ENCODE assay signal across 9 mouse cellular contexts in the genomic region with DNA sequence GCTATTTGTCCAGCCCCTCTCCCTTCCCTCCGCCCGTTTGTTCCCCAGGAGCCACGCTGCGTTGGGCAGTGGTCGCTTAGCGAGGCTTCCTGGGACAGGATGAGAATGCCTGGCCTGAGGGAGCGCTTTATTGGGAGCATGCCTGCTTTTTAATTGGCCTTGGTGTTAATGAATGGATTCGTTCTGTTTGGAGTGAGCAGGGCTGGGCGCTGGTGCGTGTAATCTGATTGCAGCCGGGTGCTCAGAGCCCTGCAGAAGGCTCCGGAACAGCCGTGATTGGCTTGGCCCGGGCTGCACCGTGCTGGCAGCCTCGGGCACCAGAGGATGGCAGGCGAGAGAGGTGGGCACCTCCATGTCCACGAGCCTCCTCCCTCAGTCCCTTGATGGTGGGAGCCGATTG.
DNase-seq lines count a peak whose midpoint lies in the region; ATAC-seq lines count a peak whose summit lies in the region.
"Had no signal": no experiment of that assay in that cellular context is flagged by ENCODE, and none has a peak within 500 bp of the region (broad histone marks: within the 10 kb centered on the region; RNA-seq: fewer than 3 reads in every experiment).

No protein-coding gene starts in this region.

- DNase-seq in cerebellum, adult 9-10 months = peak; percentile 77
- peak; percentile 28 for DNase-seq in kidney, adult 18-20 months
- DNase-seq in left cerebral cortex, postnatal 10 days (ENCODE audit: extremely low spot score in 1 of 2, low spot score in 2 of 2) = peak; percentile 57 to 74
- peak; percentile 86 for DNase-seq in retina, embryonic 14.5 days (ENCODE audit: low spot score)
- DNase-seq in gastrocnemius, postnatal 4 days (ENCODE audit: low spot score in 2 of 2) = no peak
- DNase-seq in MN1 (ENCODE audit: low spot score) = no peak

- no peak overlapping the region for H3K4me3 ChIP-seq in embryonic facial prominence, embryonic 13.5 days

- H3K4me1 ChIP-seq in embryonic facial prominence, embryonic 13.5 days = peaks cover 11% of the 10 kb centered on the region; the same call in 1 of the 2 replicates

- ATAC-seq in embryonic facial prominence, embryonic 13.5 days (ENCODE audit: insufficient number of reproducible peaks, insufficient read depth, low FRiP score, low TSS enrichment, low read depth) = peak; percentile 62; the same call in 1 of the 2 replicates
- ATAC-seq in monocyte, adult 5-6 weeks (replicated peaks; ENCODE audit: insufficient number of reproducible peaks, low FRiP score, low TSS enrichment, poor library complexity, severe bottlenecking) = no peak

- H3K9me3 ChIP-seq in embryonic facial prominence, embryonic 13.5 days = no peaks in the 10 kb centered on the region

- H3K36me3 ChIP-seq in embryonic facial prominence, embryonic 13.5 days = no peaks in the 10 kb centered on the region

- 4% methylated on average over 19 of the region's 19 CpGs for WGBS in embryonic facial prominence, embryonic 13.5 days

- H3K4me2 ChIP-seq in embryonic facial prominence, embryonic 13.5 days = peak overlapping the region; percentile 24

- H3K27ac ChIP-seq in embryonic facial prominence, embryonic 13.5 days = no peak overlapping the region
- H3K27ac ChIP-seq: liver, embryonic 14.5 days had no signal

- intact Hi-C loops in left cerebral cortex, postnatal 10 days (cut with DNase I) = loop anchor here (5.0 kb wide), 1 partner anchor 95 kb away; a partner anchor contains a TSS

- peaks cover 9% of the 10 kb centered on the region; the same call in 1 of the 2 replicates for H3K27me3 ChIP-seq in embryonic facial prominence, embryonic 13.5 days

- no peak overlapping the region for H3K9ac ChIP-seq in embryonic facial prominence, embryonic 13.5 days
- H3K9ac ChIP-seq: liver, embryonic 14.5 days had no signal

Comparison
In these comparisons a context has a peak if more than half of its experiments do, and no peak if none do; other contexts are left out.
1. DNase-seq: peak in cerebellum, adult 9-10 months (single experiment), kidney, adult 18-20 months (single experiment), left cerebral cortex, postnatal 10 days (2 of 2) and retina, embryonic 14.5 days (single experiment); none in gastrocnemius, postnatal 4 days (0 of 2) and MN1 (single experiment).